Mouse (Mus musculus) erythroblast, embryonic 14.5 days (primary cell): Measurements from ENCODE around the gene Trappc2l.

Experiments used
- GATA1 ChIP-seq: IDR thresholded peaks from 2 replicates; pipeline ENCODE4 v1.6.1; 2012; ENCODE audit warnings: low read length, inconsistent platforms, mixed read lengths
- TAL1 ChIP-seq: IDR thresholded peaks from 3 replicates; pipeline ENCODE4 v1.6.1; 2012; ENCODE audit warnings: low read length, inconsistent platforms, mixed read lengths

DNA sequence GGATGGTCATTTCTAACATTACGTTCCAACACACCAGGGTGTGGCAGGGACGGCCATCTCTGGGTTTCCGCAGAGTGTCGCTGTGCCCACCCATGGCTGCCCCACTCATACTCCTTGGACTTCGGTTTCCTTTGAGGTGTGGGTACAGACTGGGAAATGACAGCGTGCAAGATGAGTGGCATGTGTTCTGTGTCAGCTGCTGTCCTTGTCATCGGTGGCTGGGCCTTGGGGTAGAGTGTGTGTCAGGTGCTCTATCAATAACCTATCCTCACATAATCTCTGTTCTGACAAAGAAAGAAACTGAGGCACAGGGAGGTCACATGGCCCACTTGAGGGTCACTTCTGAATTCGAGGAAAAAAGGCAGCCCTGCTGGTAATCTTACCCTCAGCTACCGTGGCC, 25.8 kb downstream of the Trappc2l start:
- TF ChIP-seq GATA1 (no peak), TAL1 (no peak)
